Mouse (Mus musculus) heart, postnatal 25 days (tissue): Measurements from ENCODE around the gene Exoc7. TPM values are rescaled to one million over a fixed set of nuclear protein-coding genes. Genes with fewer than 3 reads are reported as not detected.
A peak's percentile ranks its signal among the peaks of the same experiment; 100 is the strongest.

Source experiments
- DNase-seq: peaks from one replicate; pipeline ENCODE4 v3.0.0; 2022; ENCODE audit warnings: low spot score
- intact Hi-C: fragments of 180-260 bp; cut with DNase I; formaldehyde crosslinking; loops from one replicate; pipeline ENCODE4 v1.15.1; 2025
- total RNA-seq, 2 experiments: library from RNA; stranded (reverse); gene quantifications; 2 replicates each; pipeline ENCODE4 v1.2.3; 2021

The Exoc7 gene
- total RNA-seq, 2 experiments from 2014 or later = 42.8 to 43.9 TPM

DNA sequence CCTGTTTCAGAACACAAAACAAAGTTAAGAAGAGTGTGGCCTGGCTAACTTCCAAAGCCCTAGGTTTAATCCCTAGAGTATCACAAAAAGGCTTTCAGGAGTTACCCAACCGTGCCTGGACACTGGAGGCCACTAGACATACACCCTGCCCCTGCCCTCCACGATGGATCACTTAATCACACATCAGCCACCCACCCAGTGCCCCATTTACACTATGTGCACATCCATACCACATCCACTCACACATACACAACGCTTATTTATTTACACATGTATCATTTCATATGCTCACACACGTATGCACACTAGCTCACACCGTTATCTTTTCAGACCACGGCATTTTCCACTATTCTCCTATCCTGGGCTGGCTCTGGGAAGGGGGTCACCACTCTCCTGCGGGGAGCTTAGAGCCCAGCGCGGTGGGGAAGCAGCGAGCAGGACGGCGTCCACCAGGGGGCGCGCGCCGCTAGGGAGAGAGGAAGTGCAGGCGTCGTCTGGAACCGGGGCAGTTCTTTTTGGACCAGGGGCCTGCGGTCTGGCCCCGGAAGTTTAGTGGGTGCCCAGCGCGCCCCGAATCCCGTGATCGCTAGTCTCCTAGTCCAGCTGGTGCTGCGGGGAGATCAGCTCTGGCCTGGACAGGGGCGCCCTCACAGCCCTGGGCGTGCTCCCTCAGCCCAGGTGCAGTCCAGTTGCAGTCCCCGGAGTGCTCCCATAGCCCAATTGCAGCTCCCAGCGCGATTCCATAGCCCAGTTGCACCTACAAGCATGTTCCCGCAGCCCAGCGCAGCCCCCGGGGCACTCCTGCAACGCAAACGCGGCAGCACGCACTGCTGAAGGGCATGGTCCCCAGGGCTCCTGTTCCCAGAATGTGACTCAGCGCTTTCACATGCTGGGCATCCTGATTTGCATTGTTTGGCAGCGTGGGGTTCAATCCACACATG lies 12.0 kb upstream of the Exoc7 start:
- intact Hi-C loops = loop anchor here (1.0 to 5.0 kb wide), 3 partner anchors 48 to 145 kb away; no protein-coding TSS in a partner anchor
- DNase-seq = peak; percentile 71

GRCm38 (mm10) chr11:116312359-116312758 lies 5.3 kb upstream of the Exoc7 start:
- DNase-seq = no peak
- intact Hi-C loops = no loop called here

GRCm38 (mm10) chr11:116311169-116311568 lies 4.1 kb upstream of the Exoc7 start:
- intact Hi-C loops = no loop called here
- no peak for DNase-seq

GRCm38 (mm10) chr11:116309601-116310000 lies 2.6 kb upstream of the Exoc7 start:
- no peak for DNase-seq
- intact Hi-C loops = no loop called here

GRCm38 (mm10) chr11:116307762-116308531 lies 914 bp upstream of the Exoc7 start:
- intact Hi-C loops = no loop called here
- no peak for DNase-seq

- intact Hi-C loops = loop anchor here (1.0 kb wide), 1 partner anchor 32 kb away; the partner anchor contains the start of gene Srp68
- DNase-seq = peak; percentile 78
These were observed 679 bp downstream of the Exoc7 start for GRCm38 (mm10) chr11:116306126-116306982.

DNA sequence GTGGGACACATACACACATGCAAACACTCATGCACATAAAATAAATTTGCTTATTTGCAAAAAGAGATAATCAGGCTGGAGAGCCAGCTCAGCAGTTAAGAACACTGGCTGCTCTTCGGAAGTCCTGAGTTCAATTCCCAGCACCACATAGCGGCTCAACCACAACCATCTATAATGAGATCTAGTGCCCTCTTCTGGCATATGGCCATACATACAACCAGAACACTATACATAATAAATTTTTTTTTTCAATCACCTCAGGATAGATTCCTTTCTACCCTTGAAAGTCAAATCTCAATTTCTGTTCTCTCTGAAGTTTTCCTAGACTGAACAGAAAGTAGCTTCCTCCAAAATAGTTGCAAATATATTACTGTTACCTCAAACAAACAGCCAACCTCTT lies 1.6 kb downstream of the Exoc7 start:
- intact Hi-C loops = no loop called here
- DNase-seq = no peak

GRCm38 (mm10) chr11:116298621-116299020 lies 8.4 kb downstream of the Exoc7 start:
- no peak for DNase-seq
- intact Hi-C loops = no loop called here

DNA sequence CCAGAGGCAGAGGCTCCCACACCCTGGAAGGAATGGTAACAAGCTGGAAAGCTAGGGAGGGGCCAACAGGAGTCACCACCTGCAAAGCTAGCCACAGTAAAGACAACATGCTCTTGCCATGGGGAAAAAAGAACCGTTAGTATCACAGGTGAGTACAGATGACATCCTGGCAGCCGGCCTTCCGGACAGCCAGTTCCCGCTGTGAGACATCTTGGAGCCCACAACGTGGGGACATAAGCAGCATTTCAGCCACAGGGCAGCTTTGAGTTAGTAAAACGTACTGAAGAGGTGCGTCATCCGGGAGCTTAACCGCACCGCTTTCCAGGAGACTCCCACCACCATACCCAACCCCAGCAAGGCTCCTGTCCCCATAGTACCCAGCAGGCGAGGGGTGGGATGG lies 8.8 kb downstream of the Exoc7 start:
- DNase-seq = no peak
- intact Hi-C loops = no loop called here

DNA sequence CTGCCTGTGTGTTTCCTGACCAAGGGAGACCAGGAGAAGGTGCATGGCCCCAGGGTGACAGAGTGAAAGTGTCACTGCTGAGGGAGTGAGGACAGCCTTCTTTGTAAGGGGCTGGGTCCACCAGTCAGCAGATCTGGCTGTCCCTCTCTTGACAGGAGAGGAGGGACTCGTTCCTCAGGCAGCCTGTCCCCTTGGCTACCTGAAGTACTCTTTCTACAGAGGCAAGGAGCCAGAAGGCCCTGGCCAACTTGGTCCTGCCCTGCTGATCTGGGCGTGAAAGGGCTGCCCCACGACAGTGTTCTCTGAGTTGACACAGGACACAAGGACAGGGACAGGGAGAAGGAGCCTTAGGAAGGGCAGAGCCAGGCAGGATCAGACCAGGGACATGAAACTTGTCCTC lies 10.0 kb downstream of the Exoc7 start:
- no peak for DNase-seq
- intact Hi-C loops = no loop called here

DNA sequence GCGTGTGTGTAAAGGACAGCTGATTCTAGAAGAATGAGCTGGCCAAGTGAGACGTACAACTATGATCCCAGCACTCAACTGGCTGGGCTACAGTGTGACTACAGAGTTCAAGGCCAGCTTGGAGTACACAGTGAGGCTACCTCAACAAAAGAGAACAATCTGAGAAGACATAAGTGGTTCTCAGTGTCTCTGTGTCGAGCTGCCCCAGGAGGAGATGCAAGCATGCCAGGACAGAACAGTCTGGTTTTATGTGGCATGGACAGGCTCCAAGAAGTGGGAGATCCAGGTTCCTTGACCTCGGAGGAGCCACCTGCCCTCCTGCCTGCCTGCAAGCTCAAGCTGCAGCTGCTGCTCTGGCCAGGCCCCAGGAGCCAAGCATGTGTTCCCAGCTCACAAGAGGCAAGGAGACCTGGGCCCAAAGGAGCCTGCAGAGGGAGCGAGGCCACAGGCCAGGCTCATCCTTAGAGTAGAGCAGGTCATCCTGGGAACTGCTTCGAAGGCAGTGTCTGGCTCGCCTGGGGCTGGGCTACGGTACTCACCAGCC lies 10.8 kb downstream of the Exoc7 start:
- no peak for DNase-seq

DNA sequence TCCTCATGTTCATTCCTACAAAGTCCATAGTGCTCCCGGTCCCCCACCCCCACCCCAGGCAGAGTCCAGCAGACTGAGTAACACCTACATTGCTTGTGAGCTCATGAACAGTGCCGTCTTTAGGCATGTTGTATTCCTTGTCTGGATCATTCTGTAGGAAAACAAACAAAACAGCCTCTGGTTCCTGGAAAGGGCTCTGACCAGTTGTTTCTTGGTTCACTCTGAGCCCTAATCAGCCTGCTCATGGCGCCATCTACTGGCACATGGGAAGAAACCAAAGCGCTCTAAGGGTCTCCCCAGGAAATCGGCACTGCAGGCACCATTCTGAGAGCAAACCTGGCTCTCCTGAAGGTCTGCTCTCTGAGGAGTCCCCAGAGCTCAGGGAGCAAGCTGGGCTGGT lies 12.7 kb downstream of the Exoc7 start:
- intact Hi-C loops = loop anchor here (2.0 kb wide), 1 partner anchor 68 kb away; no protein-coding TSS in a partner anchor
- DNase-seq = no peak

More for the DNA sequence above, 10.8 kb downstream of the Exoc7 start:
- intact Hi-C loops = no loop called here

- DNase-seq = no peak
- intact Hi-C loops = loop anchor here (2.0 kb wide), 1 partner anchor 67 kb away; no protein-coding TSS in a partner anchor
These were observed 13.4 kb downstream of the Exoc7 start for GRCm38 (mm10) chr11:116293538-116294137.

DNA sequence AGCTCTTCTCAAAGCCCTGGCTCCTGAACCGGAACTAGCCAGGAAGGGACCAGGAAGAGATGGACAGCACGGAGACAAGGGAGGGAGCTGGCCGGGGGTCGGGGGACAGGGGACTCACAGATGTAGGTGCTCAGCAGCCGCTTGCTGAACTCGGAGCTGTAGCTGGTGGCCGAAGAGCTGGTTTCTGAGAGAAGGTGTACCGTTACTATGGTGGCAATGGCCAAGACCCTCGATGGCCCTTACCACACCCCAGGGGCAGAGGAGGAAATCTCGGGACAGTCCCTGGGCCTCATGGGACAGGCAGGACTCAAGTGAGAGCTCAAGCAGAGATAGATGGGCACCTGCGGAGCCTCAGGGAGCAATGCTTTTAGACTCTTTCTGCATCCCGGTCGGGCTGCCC lies 14.6 kb downstream of the Exoc7 start:
- DNase-seq = no peak
- intact Hi-C loops = no loop called here

DNA sequence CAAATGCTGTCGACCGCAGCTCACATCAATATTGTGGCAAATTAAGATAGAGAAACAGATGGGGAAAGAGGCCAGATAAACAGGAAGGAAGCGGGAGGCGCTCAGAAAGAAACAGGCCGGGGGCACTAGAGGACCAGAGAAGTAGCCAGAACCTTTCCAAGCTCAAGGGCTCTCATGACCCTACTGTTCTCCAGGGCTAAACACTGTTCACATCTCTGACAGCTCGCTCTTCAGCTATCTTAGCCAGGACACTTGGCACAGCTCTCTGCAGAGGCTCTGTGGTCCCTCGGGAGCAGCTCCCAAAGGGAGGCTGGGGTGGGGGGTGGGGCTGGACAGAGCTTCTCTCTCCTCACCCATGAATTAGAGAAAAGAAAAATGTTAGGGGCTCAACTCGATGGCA lies 16.5 kb downstream of the Exoc7 start:
- no peak for DNase-seq
- intact Hi-C loops = no loop called here

GRCm38 (mm10) chr11:116287351-116287750 lies 19.7 kb downstream of the Exoc7 start:
- intact Hi-C loops = no loop called here
- DNase-seq = no peak

- no peak for DNase-seq
- intact Hi-C loops = no loop called here
These were observed 21.3 kb downstream of the Exoc7 start for GRCm38 (mm10) chr11:116285770-116286191.

GRCm38 (mm10) chr11:116283982-116284381 lies 23.1 kb downstream of the Exoc7 start:
- no peak for DNase-seq
- intact Hi-C loops = no loop called here

- intact Hi-C loops = no loop called here
- DNase-seq = no peak
These were observed 24.0 kb downstream of the Exoc7 start for GRCm38 (mm10) chr11:116282912-116283521.
